Mouse (Mus musculus) embryonic stem cell, embryonic (primary cell): ENCODE measurements around the gene A630001G21Rik.

Experiments used
- CTCF ChIA-PET, 4 experiments: fragments of 300-600 bp in 2 of 4; fragments of 350-600 bp in 2 of 4; sonication (Branson Sonifier 250); formaldehyde crosslinking; loops; one replicate each; lab custom pipeline; 2022; ENCODE audit warnings: inconsistent platforms in 2 of 4; lab: Charles Lee
- POLR2A ChIA-PET, 4 experiments: fragments of 300-600 bp in 2 of 4; fragments of 350-600 bp in 2 of 4; sonication (Branson Sonifier 250); formaldehyde crosslinking; loops; one replicate each; lab custom pipeline; 2022; ENCODE audit warnings: antibody characterized with exemption in 4 of 4, inconsistent platforms in 1 of 4; lab: Charles Lee

The A630001G21Rik gene

DNA sequence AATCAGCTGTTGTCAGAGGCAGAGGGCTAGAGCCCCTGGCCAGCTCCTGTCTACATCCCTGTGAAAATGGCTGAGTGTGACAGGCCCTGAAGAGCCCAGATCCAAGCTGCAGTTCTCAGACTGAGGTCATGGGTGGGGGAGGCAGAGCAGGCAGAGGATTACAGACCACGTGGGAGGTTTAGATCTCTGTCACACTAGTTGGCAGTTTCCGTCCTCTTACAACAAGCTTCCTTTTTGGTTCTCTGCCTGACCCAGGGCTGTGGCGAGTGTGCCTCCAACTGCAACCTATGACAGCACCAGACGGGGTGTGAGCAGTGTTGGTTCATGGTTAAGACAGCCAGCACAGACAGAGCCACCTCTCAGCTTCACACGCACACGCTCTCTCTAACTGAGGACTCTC is 26.9 kb downstream of the A630001G21Rik start:
- ChIA-PET CTCF (interaction anchor here in 2 of 4 experiments (0.6 to 2.0 kb wide), 3 partner anchors 42 to 477 kb away, joined by 3 to 5 read pairs (median 3); partner anchors contain the start of gene Cab39 (in 1 of the 2)), POLR2A (interaction anchor here (0.7 to 2.2 kb wide), 6 partner anchors 8 to 42 kb away, joined by 4 to 10 read pairs (median 6); partner anchors contain the start of gene Cab39 (in 3 of the 4))

DNA sequence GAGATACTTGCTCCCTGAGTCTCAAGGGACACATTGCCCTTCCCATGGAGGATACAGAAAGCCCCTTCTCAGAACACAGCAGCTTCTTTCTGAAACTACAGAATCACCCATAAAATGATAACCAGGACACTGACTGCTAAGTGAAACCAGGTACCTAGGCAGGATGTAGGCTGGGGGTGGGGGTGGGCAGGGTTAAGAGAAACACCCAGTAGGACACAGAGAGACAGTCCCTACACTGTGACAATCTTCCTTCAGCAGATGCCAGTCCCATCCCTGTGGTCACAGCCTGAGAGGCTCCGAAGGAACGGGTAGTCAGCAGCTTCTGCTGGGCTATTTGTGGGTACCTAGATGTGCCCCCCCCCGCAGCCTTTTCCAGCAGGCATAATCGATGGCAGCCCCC is 27.8 kb downstream of the A630001G21Rik start:
- ChIA-PET POLR2A (interaction anchor here in 3 of 4 experiments (0.7 to 2.2 kb wide), 5 partner anchors 12 to 87 kb away, joined by 3 to 9 read pairs (median 4); partner anchors contain the start of gene Cab39 (in 2 of the 3)), CTCF (interaction anchor here in 2 of 4 experiments (0.7 to 2.0 kb wide), 2 partner anchors 43 to 477 kb away, joined by 3 to 5 read pairs; partner anchors contain the start of gene Cab39 (in 1 of the 2))

DNA sequence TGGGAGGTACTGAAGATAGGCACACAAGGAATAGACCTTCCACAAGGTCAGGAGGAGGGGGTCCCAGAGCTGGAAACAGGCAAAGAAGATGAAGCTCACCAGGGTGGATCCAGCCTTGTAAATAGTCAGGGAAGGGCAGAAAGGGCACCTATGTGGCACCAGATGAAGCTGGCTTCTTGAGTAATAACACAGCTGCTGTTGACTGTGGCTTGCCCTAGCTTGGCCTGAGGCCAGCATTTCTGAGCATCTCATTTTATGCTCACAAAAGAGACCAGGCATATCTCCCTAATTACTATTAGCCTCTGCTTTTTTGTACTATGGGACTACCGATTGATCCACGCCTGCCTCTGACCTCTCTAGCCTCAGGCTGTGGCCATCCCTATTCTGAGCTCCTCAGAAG is 28.6 kb downstream of the A630001G21Rik start:
- POLR2A ChIA-PET = interaction anchor here in 2 of 4 experiments (1.0 to 1.7 kb wide), 2 partner anchors 43 to 88 kb away, joined by 3 to 4 read pairs; partner anchors contain the start of gene Cab39 (in 1 of the 2)
- CTCF ChIA-PET = no interaction called here

DNA sequence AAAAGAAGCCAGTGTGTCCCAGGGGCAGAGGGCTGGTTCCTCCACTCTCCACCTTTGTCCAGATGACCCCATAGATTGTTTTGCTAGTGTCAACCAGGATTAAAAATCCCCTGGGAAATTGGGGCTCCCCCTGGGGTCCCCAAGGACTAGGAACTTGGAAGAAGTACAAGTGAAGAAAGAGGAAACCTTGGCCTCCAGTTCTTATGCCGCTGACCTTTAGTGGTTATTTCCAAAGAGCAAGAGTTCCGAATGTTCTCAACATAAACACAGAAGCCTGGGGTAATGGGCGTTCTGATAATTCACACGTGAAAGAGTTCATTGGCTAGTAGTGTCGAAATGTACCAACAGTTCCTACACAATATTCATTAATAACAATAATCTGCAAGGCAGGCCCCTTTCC is 31.9 kb downstream of the A630001G21Rik start:
- POLR2A ChIA-PET = no interaction called here
- CTCF ChIA-PET = interaction anchor here in 1 of 4 experiments (0.9 kb wide), 1 partner anchor 10 kb away, joined by 3 read pairs; no protein-coding TSS in a partner anchor

DNA sequence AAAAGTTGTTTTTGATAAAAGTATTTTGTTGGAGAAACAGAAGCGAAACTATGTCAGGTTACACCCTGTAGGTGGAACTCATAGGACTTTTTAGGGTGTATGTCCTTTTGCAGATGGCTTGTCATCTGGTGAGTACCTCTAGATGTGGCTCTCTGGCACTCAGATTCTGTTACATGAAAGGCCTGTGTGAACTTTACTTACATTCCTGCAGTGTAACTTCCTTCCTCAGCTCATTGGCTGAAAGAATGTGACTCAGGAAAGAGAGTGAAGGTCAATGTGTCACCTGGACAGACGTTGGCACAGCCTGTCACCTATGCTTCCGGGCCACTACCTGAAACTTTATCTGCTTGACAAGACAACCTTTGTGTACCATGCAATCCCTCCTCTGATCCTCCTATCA is 33.9 kb downstream of the A630001G21Rik start:
- ChIA-PET CTCF (no interaction called here), POLR2A (interaction anchor here in 1 of 4 experiments (1.1 to 2.1 kb wide), 3 partner anchors 8 to 95 kb away, joined by 4 to 12 read pairs (median 6); partner anchors contain the start of gene Cab39)

DNA sequence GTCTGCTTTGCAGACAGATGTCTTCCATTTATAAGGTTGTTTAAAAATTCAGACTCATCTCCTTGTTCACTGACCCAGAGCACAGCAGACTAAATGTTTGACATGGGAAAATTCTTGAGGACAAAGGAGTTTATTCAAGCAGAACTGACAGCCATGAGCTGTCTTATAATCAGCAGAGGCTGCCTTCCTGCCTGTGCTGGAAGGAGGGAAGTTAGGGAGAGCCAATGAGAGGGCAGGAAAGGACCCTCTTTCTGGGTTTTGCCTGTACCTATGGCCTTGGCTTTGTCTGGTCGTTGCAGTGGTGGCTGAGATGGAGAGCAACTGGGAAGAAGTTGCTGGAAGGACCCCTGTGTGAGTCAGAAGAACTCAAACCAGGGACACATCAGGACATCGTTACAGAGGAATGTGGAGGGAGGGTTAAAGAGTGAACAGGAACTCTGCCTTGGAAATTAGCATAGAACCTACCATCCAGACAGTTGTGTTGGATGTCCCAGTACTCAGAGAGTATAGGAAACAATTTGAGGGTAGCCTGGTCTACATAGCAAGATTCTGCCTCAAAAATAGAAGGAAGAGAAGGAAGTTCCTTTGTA is 35.4 kb downstream of the A630001G21Rik start:
- CTCF ChIA-PET = no interaction called here
- POLR2A ChIA-PET = interaction anchor here in 1 of 4 experiments (1.9 to 2.1 kb wide), 2 partner anchors 9 to 51 kb away, joined by 6 to 12 read pairs; partner anchors contain the start of gene Cab39

- CTCF ChIA-PET = interaction anchor here in 1 of 4 experiments (0.8 kb wide), 1 partner anchor 51 kb away, joined by 3 read pairs; the partner anchor contains the start of gene Cab39
- POLR2A ChIA-PET = interaction anchor here in 1 of 4 experiments (2.1 kb wide), 1 partner anchor 10 kb away, joined by 6 read pairs; no protein-coding TSS in a partner anchor
Measured at GRCm38 (mm10) chr1:85742333-85742732, 36.1 kb downstream of the A630001G21Rik start.

DNA sequence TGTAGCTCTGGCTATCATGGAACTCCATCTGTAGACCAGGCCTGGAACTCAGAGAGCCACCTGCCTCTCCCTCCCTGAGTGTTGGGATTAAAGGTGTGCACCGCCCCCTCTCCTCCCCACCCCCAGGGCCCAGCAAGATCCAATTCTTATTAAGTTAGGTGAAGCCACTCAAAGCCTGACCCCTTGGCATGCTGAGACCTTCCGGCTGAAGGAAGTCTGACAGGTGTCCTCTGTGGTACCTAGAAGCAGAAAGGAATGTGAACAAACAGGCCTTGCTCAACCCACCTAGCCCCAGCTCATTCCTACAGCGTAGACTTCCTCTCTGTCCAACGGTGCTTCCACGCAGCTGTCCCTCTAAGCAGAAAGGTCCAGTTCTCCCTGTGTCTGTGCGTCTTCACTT is 37.5 kb downstream of the A630001G21Rik start:
- POLR2A ChIA-PET = interaction anchor here in 1 of 4 experiments (0.8 kb wide), 1 partner anchor 16 kb away, joined by 3 read pairs; no protein-coding TSS in a partner anchor
- CTCF ChIA-PET = interaction anchor here in 1 of 4 experiments (0.8 kb wide), 1 partner anchor 52 kb away, joined by 3 read pairs; the partner anchor contains the start of gene Cab39

DNA sequence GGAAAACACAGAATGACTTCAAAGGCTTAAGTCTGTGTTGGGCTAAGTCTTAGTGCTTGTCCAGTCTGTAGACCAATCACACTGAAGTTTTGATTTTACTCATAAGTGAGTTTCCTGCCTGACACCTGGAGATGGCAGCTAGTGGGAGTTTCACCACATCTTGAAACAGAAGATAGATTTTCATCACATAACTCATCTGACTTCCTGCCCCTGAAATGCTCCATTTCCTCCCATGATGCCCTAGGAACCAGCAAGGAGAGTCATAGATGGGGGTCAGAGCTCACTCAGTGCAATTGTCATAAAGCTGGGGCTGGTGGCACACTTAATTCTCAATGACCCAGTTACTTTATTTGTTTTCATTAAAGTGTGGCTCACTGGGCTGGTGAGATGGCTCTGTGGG is 38.6 kb downstream of the A630001G21Rik start:
- POLR2A ChIA-PET = no interaction called here

GRCm38 (mm10) chr1:85739000-85739399 is 39.4 kb downstream of the A630001G21Rik start:
- ChIA-PET CTCF (no interaction called here), POLR2A (interaction anchor here in 1 of 4 experiments (0.6 kb wide), 1 partner anchor 30 kb away, joined by 8 read pairs; no protein-coding TSS in a partner anchor)

More for the DNA sequence above, 38.6 kb downstream of the A630001G21Rik start:
- CTCF ChIA-PET = no interaction called here

GRCm38 (mm10) chr1:85736355-85737184 is 41.9 kb downstream of the A630001G21Rik start:
- CTCF ChIA-PET = interaction anchor here in 2 of 4 experiments (0.8 to 1.7 kb wide), 4 partner anchors 9 to 16 kb away, joined by 3 read pairs; no protein-coding TSS in a partner anchor
- POLR2A ChIA-PET = interaction anchor here in 3 of 4 experiments (0.6 to 1.3 kb wide), 3 partner anchors 12 to 57 kb away, joined by 3 to 6 read pairs (median 3); partner anchors contain the start of gene Cab39 (in 1 of the 3)

DNA sequence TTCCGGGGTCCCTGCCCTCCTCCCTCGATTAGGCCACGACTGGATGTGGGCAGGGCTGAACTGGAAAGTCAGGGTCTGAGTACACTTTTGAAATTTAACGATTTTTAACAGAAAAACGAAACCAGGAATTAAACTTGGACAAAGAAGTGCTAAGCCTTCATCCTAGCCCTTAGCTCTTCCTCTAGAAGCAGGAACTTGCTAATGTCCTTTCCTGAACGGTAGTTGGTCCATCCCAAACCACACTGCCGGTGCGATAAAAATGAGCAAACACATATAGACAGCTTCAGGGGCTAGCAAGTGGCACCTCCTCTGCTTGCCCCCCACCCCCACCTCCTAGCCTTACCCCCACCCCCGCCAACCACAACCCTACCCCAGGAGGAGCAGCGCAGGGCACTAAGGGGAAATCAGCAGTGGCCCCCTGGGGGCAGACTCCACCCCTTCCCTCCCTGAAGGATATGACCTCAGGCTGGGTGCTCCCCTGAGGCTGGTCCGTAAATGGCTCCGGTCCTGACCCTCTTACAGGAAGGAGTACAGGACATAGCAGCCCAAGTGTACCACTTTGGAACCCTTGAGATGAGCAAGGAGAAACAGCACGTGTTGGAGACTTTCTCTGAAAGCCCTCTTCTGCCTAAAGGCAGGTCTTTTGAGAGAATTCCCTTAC is 42.9 kb downstream of the A630001G21Rik start:
- CTCF ChIA-PET = interaction anchor here in 2 of 4 experiments (1.2 to 1.7 kb wide), 3 partner anchors 10 to 17 kb away, joined by 3 read pairs; no protein-coding TSS in a partner anchor
- POLR2A ChIA-PET = interaction anchor here in 3 of 4 experiments (0.6 to 1.3 kb wide), 7 partner anchors 11 to 58 kb away, joined by 3 to 6 read pairs (median 3); partner anchors contain the start of gene Cab39 (in 2 of the 3)

DNA sequence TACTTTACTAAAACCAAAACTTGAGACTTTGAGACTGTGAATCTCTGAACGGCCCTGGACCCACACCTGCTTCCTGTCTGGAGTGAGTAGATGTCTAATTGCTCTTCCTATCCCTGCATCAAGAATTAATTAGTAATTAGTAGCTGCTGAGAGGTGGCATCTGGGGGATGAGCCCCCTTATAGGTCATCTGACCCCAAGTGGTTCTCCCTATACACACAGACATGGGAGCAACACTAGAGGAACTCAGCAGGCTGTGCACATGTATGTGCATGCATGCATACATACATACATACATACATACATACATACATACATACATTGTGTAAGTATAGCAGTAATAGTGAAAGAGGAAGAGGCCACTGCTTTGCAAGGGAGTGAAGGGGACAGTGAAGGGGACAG is 43.9 kb downstream of the A630001G21Rik start:
- ChIA-PET POLR2A (interaction anchor here in 2 of 4 experiments (0.6 to 1.1 kb wide), 2 partner anchors 10 to 839 kb away, joined by 3 read pairs; no protein-coding TSS in a partner anchor), CTCF (no interaction called here)

DNA sequence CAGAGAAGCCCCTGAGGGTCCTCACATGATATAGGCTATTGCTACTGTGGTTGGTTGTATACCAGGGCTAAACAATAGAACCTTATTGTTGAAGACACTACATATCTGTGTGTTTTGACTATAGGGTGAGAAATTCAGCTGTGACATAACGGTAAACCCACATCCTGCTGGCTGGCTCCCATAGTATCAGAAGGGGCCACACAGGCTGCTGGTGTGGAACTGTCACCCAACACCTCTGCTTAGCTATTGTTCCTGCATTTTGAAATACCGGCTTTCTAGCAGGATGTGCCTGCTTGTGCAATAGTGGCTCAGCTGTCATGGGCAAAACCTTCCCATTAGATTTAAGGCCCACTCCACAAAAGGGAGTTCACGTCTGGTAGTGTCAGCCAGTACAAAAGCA is 45.9 kb downstream of the A630001G21Rik start:
- POLR2A ChIA-PET = no interaction called here
- CTCF ChIA-PET = no interaction called here

- ChIA-PET CTCF (no interaction called here), POLR2A (no interaction called here)
Measured at GRCm38 (mm10) chr1:85730471-85730870, 48.0 kb downstream of the A630001G21Rik start.

GRCm38 (mm10) chr1:85720220-85720893 is 58.1 kb downstream of the A630001G21Rik start:
- POLR2A ChIA-PET = no interaction called here
- CTCF ChIA-PET = interaction anchor here in 1 of 4 experiments (0.9 kb wide), 1 partner anchor 16 kb away, joined by 3 read pairs; no protein-coding TSS in a partner anchor

DNA sequence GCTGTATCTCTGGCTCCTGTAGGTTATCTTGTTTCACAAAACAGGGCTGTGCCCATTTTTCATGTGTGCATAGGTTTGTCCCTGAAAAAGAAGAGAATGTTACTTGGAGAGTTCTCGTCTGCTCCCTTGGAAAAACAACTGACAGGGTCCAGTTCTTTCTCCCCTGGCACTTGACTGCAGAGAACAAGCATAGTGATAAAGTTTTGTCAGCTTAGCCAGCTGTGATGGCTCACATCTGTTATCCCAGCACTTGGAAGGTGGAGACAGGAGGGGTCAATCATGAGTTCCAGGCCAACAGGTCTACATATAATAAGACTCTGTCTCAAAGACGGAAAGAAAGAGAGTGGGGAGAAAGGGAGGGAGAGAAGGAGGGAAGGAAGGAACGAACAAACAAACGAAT is 59.4 kb downstream of the A630001G21Rik start:
- POLR2A ChIA-PET = no interaction called here
- CTCF ChIA-PET = interaction anchor here in 1 of 4 experiments (0.7 kb wide), 1 partner anchor 1758 kb away, joined by 3 read pairs; no protein-coding TSS in a partner anchor
